Comparison of ENCODE assay signal across 24 mouse cellular contexts in genomic region chr6:57541737-57542335, GRCm38 (mm10). TPM values are rescaled to one million over a fixed set of nuclear protein-coding genes. Genes with fewer than 3 reads are reported as not detected.
A peak's percentile ranks its signal among the peaks of the same experiment; 100 is the strongest.
DNase-seq lines count a peak whose midpoint lies in the region; ATAC-seq and TF ChIP-seq lines count a peak whose summit lies in the region.
"Had no signal": no experiment of that assay in that cellular context is flagged by ENCODE, and none has a peak within 500 bp of the region (broad histone marks: within the 10 kb centered on the region; RNA-seq: fewer than 3 reads in every experiment).

No protein-coding gene starts in this region.

- no peaks in the 10 kb centered on the region for H3K9me3 ChIP-seq in liver, embryonic 11.5 days (ENCODE audit: control insufficient read depth, low read length)
- no peaks in the 10 kb centered on the region for H3K9me3 ChIP-seq in CH12.LX (replicated peaks; ENCODE audit: low read length)
- H3K9me3 ChIP-seq in kidney, embryonic 14.5 days (ENCODE audit: control insufficient read depth, low read length), result no peaks in the 10 kb centered on the region
- H3K9me3 ChIP-seq: embryonic facial prominence, embryonic 15.5 days; forebrain, embryonic 10.5 days; heart, embryonic 12.5 days; hindbrain, embryonic 13.5 days; limb, embryonic 10.5 days; neural tube, embryonic 12.5 days had no signal

- intact Hi-C loops in left cerebral cortex, postnatal 10 days (cut with DNase I), result no loop called here

- no peak overlapping the region for H3K4me2 ChIP-seq in liver, embryonic 11.5 days
- H3K4me2 ChIP-seq in CH12.LX (ENCODE audit: insufficient read depth, low read depth, poor library complexity, severe bottlenecking), result no peak overlapping the region
- no peak overlapping the region for H3K4me2 ChIP-seq in kidney, embryonic 14.5 days (replicated peaks; ENCODE audit: low read depth, low read length)
- H3K4me2 ChIP-seq: embryonic facial prominence, embryonic 15.5 days; heart, embryonic 12.5 days; hindbrain, embryonic 13.5 days; neural tube, embryonic 12.5 days had no signal

- H3K4me3 ChIP-seq in liver, adult 2 months (ENCODE audit: insufficient read depth, low read depth, low read length), result no peak overlapping the region
- no peak overlapping the region for H3K4me3 ChIP-seq in liver, embryonic 11.5 days (ENCODE audit: low read depth, low read length)
- no peak overlapping the region for H3K4me3 ChIP-seq in CH12.LX (replicated peaks in 1 of 3; ENCODE audit: low read depth in 2 of 3, low read length in 2 of 3, poor library complexity in 1 of 3)
- no peak overlapping the region for H3K4me3 ChIP-seq in kidney, embryonic 14.5 days (ENCODE audit: low read length)
- H3K4me3 ChIP-seq: embryonic facial prominence, embryonic 15.5 days; forebrain, embryonic 10.5 days; heart, embryonic 12.5 days; hindbrain, embryonic 13.5 days; limb, embryonic 10.5 days; neural tube, embryonic 12.5 days had no signal

- no peak for TF ChIP-seq CTCF in liver, adult 2 months (IDR thresholded peaks at IDR 0.05; ENCODE audit: low read depth, low read length)
- TF ChIP-seq CTCF in CH12.LX (conservative IDR thresholded peaks at IDR 0.05 in 1 of 2, IDR thresholded peaks at IDR 0.05 in 1 of 2; ENCODE audit: low read depth in 2 of 2, low read length in 2 of 2), result no peak

- no peak for TF ChIP-seq POLR2A in liver, adult 2 months (IDR thresholded peaks at IDR 0.05; ENCODE audit: extremely low read depth, insufficient read depth, low read length)
- TF ChIP-seq POLR2A in CH12.LX (IDR thresholded peaks at IDR 0.05; ENCODE audit: low read depth, low read length), result no peak

- H3K79me2 ChIP-seq in liver, adult 2 months (ENCODE audit: control insufficient read depth, insufficient read depth, low read length), result no peaks in the 10 kb centered on the region
- H3K79me2 ChIP-seq in CH12.LX (replicated peaks; ENCODE audit: control insufficient read depth, extremely low read depth, insufficient read depth, poor library complexity, severe bottlenecking), result no peaks in the 10 kb centered on the region

- peak overlapping the region; percentile 92 for H3K27ac ChIP-seq in liver, adult 2 months (replicated peaks; ENCODE audit: insufficient read depth, low read depth, low read length)
- no peak overlapping the region for H3K27ac ChIP-seq in liver, embryonic 11.5 days (ENCODE audit: low read depth, low read length)
- H3K27ac ChIP-seq in CH12.LX (ENCODE audit: insufficient read depth, low read depth), result no peak overlapping the region
- H3K27ac ChIP-seq in kidney, embryonic 14.5 days (ENCODE audit: low read depth, low read length), result no peak overlapping the region
- H3K27ac ChIP-seq: embryonic facial prominence, embryonic 15.5 days; forebrain, embryonic 10.5 days; hindbrain, embryonic 13.5 days; limb, embryonic 10.5 days; liver, embryonic 14.5 days; neural tube, embryonic 12.5 days had no signal

- peak; percentile 86 for DNase-seq in liver, adult 2 months (ENCODE audit: extremely low read depth, low read depth, low spot score)
- DNase-seq in liver, embryonic 11.5 days (ENCODE audit: low spot score), result no peak
- no peak for DNase-seq in CH12.LX (ENCODE audit: extremely low read depth)
- DNase-seq in naive thymus-derived CD4-positive, alpha-beta T cell, adult 2 months (ENCODE audit: low read depth), result peak; percentile 28
- no peak for DNase-seq in left cerebral cortex, postnatal 10 days (ENCODE audit: extremely low spot score in 1 of 2, low spot score in 2 of 2)
- DNase-seq in layer of hippocampus, adult 9-11 months, result no peak
- DNase-seq: adrenal gland, postnatal 25 days; cerebellum, adult 18-20 months; cerebellum, postnatal 25 days; forebrain, postnatal 0 days; heart, postnatal 14 days; lung, postnatal 14 days; right cerebral cortex, adult 18-20 months; thymus, adult 18-20 months; thymus, postnatal 4 days had no signal

- in situ Hi-C loops in CH12.LX (cut with MboI; ENCODE audit: low pct_ligation_motif_present, low pct_unique_long_range_greater_than_20kb, low sequenced_read_pairs), result no loop called here

- ATAC-seq in liver, embryonic 11.5 days (replicated peaks; ENCODE audit: low FRiP score), result no peak
- ATAC-seq in hematopoietic stem cell, adult 5-6 weeks (replicated peaks in 1 of 2; ENCODE audit: insufficient read depth in 1 of 2, low FRiP score in 2 of 2, low TSS enrichment in 1 of 2, low read depth in 1 of 2, poor library complexity in 2 of 2, severe bottlenecking in 2 of 2), result peak; percentile 42 to 59; a peak in 2 of 4 replicates
- ATAC-seq in kidney, embryonic 14.5 days (ENCODE audit: low FRiP score, low TSS enrichment), result no peak
- ATAC-seq: forebrain, postnatal 0 days had no signal

- TF ChIP-seq RAD21 in CH12.LX (IDR thresholded peaks at IDR 0.05; ENCODE audit: low read depth, low read length), result no peak

- no peak for TF ChIP-seq EP300 in CH12.LX (IDR thresholded peaks at IDR 0.05; ENCODE audit: low read length)

- H3K9ac ChIP-seq in liver, adult 2 months (ENCODE audit: low read depth, low read length), result no peak overlapping the region
- no peak overlapping the region for H3K9ac ChIP-seq in liver, embryonic 11.5 days (ENCODE audit: low read depth, low read length)
- H3K9ac ChIP-seq in CH12.LX (ENCODE audit: insufficient read depth, low read depth), result no peak overlapping the region
- no peak overlapping the region for H3K9ac ChIP-seq in kidney, embryonic 14.5 days (ENCODE audit: low read depth, low read length)
- H3K9ac ChIP-seq: embryonic facial prominence, embryonic 15.5 days; forebrain, postnatal 0 days; heart, embryonic 12.5 days; hindbrain, embryonic 13.5 days; liver, embryonic 14.5 days; neural tube, embryonic 12.5 days had no signal

- WGBS in liver, adult 2 months, result 69% methylated on average over 1 of the region's 1 CpGs
- 76% methylated on average over 1 of the region's 1 CpGs for WGBS in liver, embryonic 11.5 days
- 81% methylated on average over 1 of the region's 1 CpGs for WGBS in kidney, embryonic 14.5 days

- dilution Hi-C loops in CH12.LX (cut with MboI; ENCODE audit: extremely low pct_ligation_motif_present, extremely low pct_unique_long_range_greater_than_20kb, low sequenced_read_pairs), result no loop called here

- H3K36me3 ChIP-seq in liver, adult 2 months (ENCODE audit: control insufficient read depth, insufficient read depth, low read length), result no peaks in the 10 kb centered on the region
- no peaks in the 10 kb centered on the region for H3K36me3 ChIP-seq in liver, embryonic 11.5 days (ENCODE audit: control insufficient read depth, insufficient read depth, low read length)
- H3K36me3 ChIP-seq in CH12.LX (replicated peaks in 1 of 2; ENCODE audit: control insufficient read depth in 1 of 2, insufficient read depth in 1 of 2, low read length in 1 of 2), result no peaks in the 10 kb centered on the region
- H3K36me3 ChIP-seq in kidney, embryonic 14.5 days (ENCODE audit: control insufficient read depth, insufficient read depth, low read length), result no peaks in the 10 kb centered on the region
- H3K36me3 ChIP-seq: embryonic facial prominence, embryonic 15.5 days; forebrain, embryonic 10.5 days; heart, embryonic 12.5 days; hindbrain, embryonic 13.5 days; limb, embryonic 10.5 days; neural tube, embryonic 12.5 days had no signal

- H3K4me1 ChIP-seq in liver, adult 2 months (ENCODE audit: control insufficient read depth, insufficient read depth, low read length), result peaks cover 31% of the 10 kb centered on the region
- no peaks in the 10 kb centered on the region for H3K4me1 ChIP-seq in liver, embryonic 11.5 days (replicated peaks; ENCODE audit: control insufficient read depth, insufficient read depth, low read length)
- peaks cover 0 to 6% of the 10 kb centered on the region in 2 experiments; a peak in 1 of 4 replicates for H3K4me1 ChIP-seq in CH12.LX (ENCODE audit: control insufficient read depth in 1 of 2, insufficient read depth in 2 of 2)
- H3K4me1 ChIP-seq in kidney, embryonic 14.5 days (ENCODE audit: control insufficient read depth, insufficient read depth, low read length), result no peaks in the 10 kb centered on the region
- H3K4me1 ChIP-seq: embryonic facial prominence, embryonic 15.5 days; forebrain, embryonic 10.5 days; heart, embryonic 12.5 days; hindbrain, embryonic 13.5 days; limb, embryonic 10.5 days; neural tube, embryonic 12.5 days had no signal

- H3K27me3 ChIP-seq in liver, adult 2 months (ENCODE audit: control insufficient read depth, insufficient read depth, low read length), result no peaks in the 10 kb centered on the region
- H3K27me3 ChIP-seq in liver, embryonic 11.5 days (replicated peaks; ENCODE audit: control insufficient read depth, insufficient read depth, low read length), result no peaks in the 10 kb centered on the region
- H3K27me3 ChIP-seq in CH12.LX (replicated peaks), result no peaks in the 10 kb centered on the region
- H3K27me3 ChIP-seq in kidney, embryonic 14.5 days (ENCODE audit: control insufficient read depth, insufficient read depth, low read length), result no peaks in the 10 kb centered on the region
- H3K27me3 ChIP-seq: embryonic facial prominence, embryonic 15.5 days; heart, embryonic 12.5 days; hindbrain, embryonic 13.5 days; neural tube, embryonic 12.5 days had no signal

TF ChIP-seq in CH12.LX, 34 proteins besides CTCF, POLR2A, EP300 and RAD21 (continues in another document):
- TF ChIP-seq ZNF384 (IDR thresholded peaks at IDR 0.05; ENCODE audit: low read depth, low read length), result no peak
- TF ChIP-seq ZC3H11A (IDR thresholded peaks at IDR 0.05; ENCODE audit: low read depth, low read length), result no peak
- no peak for TF ChIP-seq USF2 (conservative IDR thresholded peaks at IDR 0.05; ENCODE audit: low read depth, low read length)
- TF ChIP-seq TCF12 (IDR thresholded peaks at IDR 0.05; ENCODE audit: low read depth, low read length), result no peak
- TF ChIP-seq MAZ (IDR thresholded peaks at IDR 0.05; ENCODE audit: low read depth, low read length), result no peak

RNA-seq across cellular contexts. Expression of gene Ppm1k, which starts 6.6 kb away (rescaled TPM):
- 137 and 148 TPM in 2 replicates for total RNA-seq in liver, adult 2 months (2014; rRNA removed)
- 10.4 and 12.5 TPM in 2 replicates for polyA plus RNA-seq in liver, adult 2 months (2012; rRNA removed)
- 3.5 TPM in 2 replicates for polyA plus RNA-seq in liver, embryonic 11.5 days (2014; fragmentation: Nextera tagmentation; extraction: Ambion mirVana)
- total RNA-seq in CH12.LX (2012; rRNA removed) (9.8 and 10.5 TPM in 2 replicates), CH12.LX (2014; rRNA removed) (15.1 and 27.1 TPM in 2 replicates)
- 11.0 and 17.1 TPM in 2 replicates for polyA plus RNA-seq in CH12.LX (2012; ENCODE audit: insufficient read length, low read depth)
- total RNA-seq in hematopoietic stem cell, adult 5-6 weeks (2017), result 16.2 and 19.8 TPM in 2 replicates
- 3.4 and 5.0 TPM in 2 replicates for polyA plus RNA-seq in kidney, embryonic 14.5 days (2014; fragmentation: Nextera tagmentation; extraction: Ambion mirVana)
- total RNA-seq in left cerebral cortex, postnatal 10 days (2021), result 10 to 100 TPM; 27.0 to 34.3 TPM

RNA-seq across cellular contexts. Expression of gene Herc6, which starts 39.0 kb away (rescaled TPM):
- 13.2 and 18.6 TPM in 2 replicates for total RNA-seq in liver, adult 2 months (2014; rRNA removed)
- polyA plus RNA-seq in liver, adult 2 months (2012; rRNA removed), result 9.1 and 15.7 TPM in 2 replicates
- 4.6 and 5.2 TPM in 2 replicates for polyA plus RNA-seq in liver, embryonic 11.5 days (2014; fragmentation: Nextera tagmentation; extraction: Ambion mirVana)
- total RNA-seq in CH12.LX (2012; rRNA removed), result 9.0 and 9.9 TPM in 2 replicates
- total RNA-seq in CH12.LX (2014; rRNA removed), result 18.9 and 20.6 TPM in 2 replicates
- 12.8 and 14.4 TPM in 2 replicates for polyA plus RNA-seq in CH12.LX (2012; ENCODE audit: insufficient read length, low read depth)
- 29.0 and 35.5 TPM in 2 replicates for total RNA-seq in hematopoietic stem cell, adult 5-6 weeks (2017)
- 3.0 and 3.4 TPM in 2 replicates for polyA plus RNA-seq in kidney, embryonic 14.5 days (2014; fragmentation: Nextera tagmentation; extraction: Ambion mirVana)
- total RNA-seq in left cerebral cortex, postnatal 10 days (2021), result 1 to 10 TPM; 3.6 to 4.4 TPM

Comparison
In these comparisons a context has a peak if more than half of its experiments do, and no peak if none do; other contexts are left out.
1. DNase-seq: peak in liver, adult 2 months (single experiment) and naive thymus-derived CD4-positive, alpha-beta T cell, adult 2 months (single experiment); none in liver, embryonic 11.5 days (single experiment), CH12.LX (single experiment), left cerebral cortex, postnatal 10 days (0 of 2) and layer of hippocampus, adult 9-11 months (single experiment).
2. ATAC-seq: peak in hematopoietic stem cell, adult 5-6 weeks (2 of 2); none in liver, embryonic 11.5 days (single experiment) and kidney, embryonic 14.5 days (single experiment).